Mouse (Mus musculus) embryonic facial prominence, embryonic 15.5 days (tissue): ENCODE measurements at regions not wholly inside any gene's neighbourhood (a gene's known extent, or its start where the extent isn't known, plus 50 kb on each side); places are given as distances from the start of the nearest gene placed in this dataset.
A peak's percentile ranks its signal among the peaks of the same experiment; 100 is the strongest.

Experiments
- ATAC-seq: fragments of 200-750 bp; cut with Nextera tagmentation; 2 replicates; pipeline ENCODE4 v1.8.0; 2017; ENCODE audit warnings: low read depth, moderate TSS enrichment; ENCODE audit not compliant: insufficient number of reproducible peaks, low FRiP score, low TSS enrichment
- H3K27ac ChIP-seq: fragments of 300-500 bp; sonication (generic); replicated peaks from 2 replicates; pipeline ENCODE4 v1.5.1; 2015; ENCODE audit warnings: mild to moderate bottlenecking, inconsistent platforms
- H3K27me3 ChIP-seq: fragments of 300-500 bp; sonication (generic); 2 replicates; pipeline ENCODE4 v1.6.1; 2015; ENCODE audit warnings: inconsistent platforms
- H3K36me3 ChIP-seq: fragments of 300-500 bp; sonication (generic); 2 replicates; pipeline ENCODE4 v1.6.1; 2015; ENCODE audit warnings: mild to moderate bottlenecking, inconsistent platforms
- H3K4me1 ChIP-seq: fragments of 300-500 bp; sonication (generic); 2 replicates; pipeline ENCODE4 v1.6.1; 2015; ENCODE audit warnings: inconsistent platforms
- H3K4me2 ChIP-seq: fragments of 300-500 bp; sonication (generic); replicated peaks from 2 replicates; pipeline ENCODE4 v1.6.1; 2015; ENCODE audit warnings: mild to moderate bottlenecking, inconsistent platforms
- H3K4me3 ChIP-seq: fragments of 300-500 bp; sonication (generic); replicated peaks from 2 replicates; pipeline ENCODE4 v1.5.1; 2015; ENCODE audit warnings: mild to moderate bottlenecking, inconsistent platforms
- H3K9ac ChIP-seq: fragments of 300-500 bp; sonication (generic); 2 replicates; pipeline ENCODE4 v1.6.1; 2015; ENCODE audit warnings: inconsistent platforms
- H3K9me3 ChIP-seq: fragments of 300-500 bp; sonication (generic); replicated peaks from 2 replicates; pipeline ENCODE4 v1.6.1; 2016; ENCODE audit warnings: inconsistent platforms
- WGBS: fragments of 180-500 bp; shearing (Covaris S2); methylation state at CpG from one replicate; pipeline ENCODE4 v1.1.7; 2015; 5-methylcytosine and 5-hydroxymethylcytosine counted together

GRCm38 (mm10) chr7:74224378-74224777 lies 210.9 kb upstream of the St8sia2 start:
- no peaks in the 10 kb centered on the region for H3K27me3 ChIP-seq
- H3K4me3 ChIP-seq: no peak overlapping the region
- 76% methylated on average over 3 of the region's 3 CpGs for WGBS
- H3K9ac ChIP-seq: no peak overlapping the region
- H3K4me2 ChIP-seq: no peak overlapping the region
- no peak overlapping the region for H3K27ac ChIP-seq
- no peaks in the 10 kb centered on the region for H3K9me3 ChIP-seq
- no peaks in the 10 kb centered on the region for H3K36me3 ChIP-seq
- no peak for ATAC-seq
- H3K4me1 ChIP-seq: no peaks in the 10 kb centered on the region

GRCm38 (mm10) chr7:74200661-74201060 lies 187.2 kb upstream of the St8sia2 start:
- Histone ChIP-seq H3K4me3 (no peak overlapping the region), H3K4me2 (no peak overlapping the region), H3K4me1 (no peaks in the 10 kb centered on the region), H3K27ac (no peak overlapping the region), H3K9me3 (no peaks in the 10 kb centered on the region), H3K9ac (no peak overlapping the region), H3K36me3 (no peaks in the 10 kb centered on the region), H3K27me3 (no peaks in the 10 kb centered on the region)
- no peak for ATAC-seq
- WGBS: 27% methylated on average over 4 of the region's 4 CpGs

GRCm38 (mm10) chr7:74198796-74199195 lies 185.3 kb upstream of the St8sia2 start:
- Histone ChIP-seq H3K27ac (no peak overlapping the region), H3K4me3 (no peak overlapping the region), H3K9me3 (no peaks in the 10 kb centered on the region), H3K36me3 (no peaks in the 10 kb centered on the region), H3K27me3 (no peaks in the 10 kb centered on the region), H3K9ac (no peak overlapping the region), H3K4me2 (no peak overlapping the region), H3K4me1 (no peaks in the 10 kb centered on the region)
- ATAC-seq: no peak
- 90% methylated on average over 6 of the region's 6 CpGs for WGBS

GRCm38 (mm10) chr7:74184661-74185060 lies 171.2 kb upstream of the St8sia2 start:
- no peak for ATAC-seq
- no peak overlapping the region for H3K27ac ChIP-seq
- H3K27me3 ChIP-seq: no peaks in the 10 kb centered on the region
- no peaks in the 10 kb centered on the region for H3K36me3 ChIP-seq
- H3K9me3 ChIP-seq: no peaks in the 10 kb centered on the region
- no peak overlapping the region for H3K9ac ChIP-seq
- H3K4me3 ChIP-seq: no peak overlapping the region
- no peak overlapping the region for H3K4me2 ChIP-seq
- H3K4me1 ChIP-seq: no peaks in the 10 kb centered on the region

- Histone ChIP-seq H3K36me3 (no peaks in the 10 kb centered on the region), H3K9me3 (no peaks in the 10 kb centered on the region), H3K9ac (no peak overlapping the region), H3K4me2 (no peak overlapping the region), H3K27ac (no peak overlapping the region), H3K4me1 (peaks cover 6% of the 10 kb centered on the region), H3K27me3 (no peaks in the 10 kb centered on the region), H3K4me3 (no peak overlapping the region)
- ATAC-seq: peak; percentile 77; the same call in 1 of the 2 replicates
- WGBS: 28% methylated on average over 5 of the region's 5 CpGs
These were observed 160.7 kb upstream of the St8sia2 start for GRCm38 (mm10) chr7:74174206-74174605.

- Histone ChIP-seq H3K4me1 (peaks cover 6% of the 10 kb centered on the region), H3K4me3 (no peak overlapping the region), H3K9ac (no peak overlapping the region), H3K27me3 (no peaks in the 10 kb centered on the region), H3K9me3 (no peaks in the 10 kb centered on the region), H3K4me2 (no peak overlapping the region), H3K27ac (0 out of 2 replicates have a peak overlapping the region, but pooled peaks have one; percentile 34), H3K36me3 (no peaks in the 10 kb centered on the region)
- ATAC-seq: no peak
- WGBS: 42% methylated on average over 2 of the region's 2 CpGs
These were observed 159.7 kb upstream of the St8sia2 start for GRCm38 (mm10) chr7:74173230-74173612.

- no peaks in the 10 kb centered on the region for H3K36me3 ChIP-seq
- H3K27ac ChIP-seq: 0 out of 2 replicates have a peak overlapping the region, but pooled peaks have one; percentile 34
- H3K9ac ChIP-seq: no peak overlapping the region
- H3K4me2 ChIP-seq: no peak overlapping the region
- H3K9me3 ChIP-seq: no peaks in the 10 kb centered on the region
- no peak overlapping the region for H3K4me3 ChIP-seq
- no peaks in the 10 kb centered on the region for H3K27me3 ChIP-seq
- WGBS: 48% methylated on average over 4 of the region's 4 CpGs
- ATAC-seq: no peak
- H3K4me1 ChIP-seq: peaks cover 6% of the 10 kb centered on the region
These were observed 159.2 kb upstream of the St8sia2 start for GRCm38 (mm10) chr7:74172504-74173229.

- no peak for ATAC-seq
- H3K9ac ChIP-seq: no peak overlapping the region
- H3K4me2 ChIP-seq: no peak overlapping the region
- H3K27me3 ChIP-seq: no peaks in the 10 kb centered on the region
- H3K4me1 ChIP-seq: no peaks in the 10 kb centered on the region
- no peak overlapping the region for H3K27ac ChIP-seq
- no peak overlapping the region for H3K4me3 ChIP-seq
- H3K9me3 ChIP-seq: no peaks in the 10 kb centered on the region
- WGBS: 55% methylated on average over 4 of the region's 4 CpGs
- no peaks in the 10 kb centered on the region for H3K36me3 ChIP-seq
These were observed 138.1 kb upstream of the St8sia2 start for GRCm38 (mm10) chr7:74151590-74151989.

GRCm38 (mm10) chr7:74143236-74143635 lies 129.7 kb upstream of the St8sia2 start:
- H3K9ac ChIP-seq: no peak overlapping the region
- no peaks in the 10 kb centered on the region for H3K4me1 ChIP-seq
- no peaks in the 10 kb centered on the region for H3K9me3 ChIP-seq
- H3K4me3 ChIP-seq: no peak overlapping the region
- H3K27ac ChIP-seq: no peak overlapping the region
- H3K36me3 ChIP-seq: no peaks in the 10 kb centered on the region
- ATAC-seq: no peak
- WGBS: 88% methylated on average over 3 of the region's 3 CpGs
- H3K4me2 ChIP-seq: no peak overlapping the region
- no peaks in the 10 kb centered on the region for H3K27me3 ChIP-seq

GRCm38 (mm10) chr7:74138169-74138568 lies 124.7 kb upstream of the St8sia2 start:
- 51% methylated on average over 6 of the region's 6 CpGs for WGBS
- H3K4me2 ChIP-seq: no peak overlapping the region
- H3K9ac ChIP-seq: no peak overlapping the region

GRCm38 (mm10) chr7:74130206-74130836 lies 116.8 kb upstream of the St8sia2 start:
- 78% methylated on average over 8 of the region's 8 CpGs for WGBS
- Histone ChIP-seq H3K27ac (no peak overlapping the region), H3K9me3 (no peaks in the 10 kb centered on the region), H3K4me1 (no peaks in the 10 kb centered on the region), H3K4me2 (no peak overlapping the region), H3K4me3 (no peak overlapping the region), H3K9ac (no peak overlapping the region), H3K27me3 (no peaks in the 10 kb centered on the region), H3K36me3 (no peaks in the 10 kb centered on the region)
- ATAC-seq: no peak

More at GRCm38 (mm10) chr7:74138169-74138568, 124.7 kb upstream of the St8sia2 start:
- no peaks in the 10 kb centered on the region for H3K27me3 ChIP-seq
- H3K9me3 ChIP-seq: no peaks in the 10 kb centered on the region
- no peaks in the 10 kb centered on the region for H3K4me1 ChIP-seq
- H3K4me3 ChIP-seq: no peak overlapping the region
- H3K27ac ChIP-seq: no peak overlapping the region
- ATAC-seq: no peak
- no peaks in the 10 kb centered on the region for H3K36me3 ChIP-seq

GRCm38 (mm10) chr7:74112071-74112470 lies 98.6 kb upstream of the St8sia2 start:
- H3K9ac ChIP-seq: no peak overlapping the region
- no peak overlapping the region for H3K4me3 ChIP-seq
- peaks cover 14% of the 10 kb centered on the region; the same call in 1 of the 2 replicates for H3K4me1 ChIP-seq
- 15% methylated on average over 2 of the region's 2 CpGs for WGBS
- H3K9me3 ChIP-seq: no peaks in the 10 kb centered on the region
- H3K27ac ChIP-seq: no peak overlapping the region
- no peaks in the 10 kb centered on the region for H3K36me3 ChIP-seq
- H3K4me2 ChIP-seq: no peak overlapping the region
- no peaks in the 10 kb centered on the region for H3K27me3 ChIP-seq
- peak; percentile 44; the same call in 1 of the 2 replicates for ATAC-seq
